Mouse (Mus musculus) stomach, embryonic 14.5 days (tissue): ENCODE results near the gene Olfr814. TPM values are rescaled to one million over a fixed set of nuclear protein-coding genes. Genes with fewer than 3 reads are reported as not detected.
"Not testable (repeated sequence)": the region's sequence is repeated elsewhere in the genome, so short reads cannot be mapped to it uniquely, and the experiment has no call there.

Experiments used
- ATAC-seq: fragments of 200-750 bp; cut with Nextera tagmentation; 2 replicates; pipeline ENCODE4 v1.8.0; 2017; ENCODE audit warnings: low read depth, moderate TSS enrichment; ENCODE audit not compliant: insufficient number of reproducible peaks, insufficient read depth, low FRiP score
- H3K27ac ChIP-seq: fragments of 300-500 bp; sonication (generic); 2 replicates; pipeline ENCODE4 v1.5.1; 2014; ENCODE audit warnings: mild to moderate bottlenecking, low read length, moderate library complexity, mixed read lengths
- H3K27me3 ChIP-seq: fragments of 300-500 bp; sonication (generic); 2 replicates; pipeline ENCODE4 v1.6.1; 2014; ENCODE audit warnings: low read length, control low read depth, mixed read lengths; ENCODE audit not compliant: control insufficient read depth, insufficient read depth
- H3K36me3 ChIP-seq: fragments of 300-500 bp; sonication (generic); 2 replicates; pipeline ENCODE4 v1.6.1; 2014; ENCODE audit warnings: mild to moderate bottlenecking, control low read depth, low read length, moderate library complexity, mixed read lengths; ENCODE audit not compliant: control insufficient read depth, insufficient read depth
- H3K4me1 ChIP-seq: fragments of 300-500 bp; sonication (generic); 2 replicates; pipeline ENCODE4 v1.6.1; 2014; ENCODE audit warnings: low read length, control low read depth, mixed read lengths; ENCODE audit not compliant: control insufficient read depth, insufficient read depth
- H3K4me2 ChIP-seq: fragments of 300-500 bp; sonication (generic); replicated peaks from 2 replicates; pipeline ENCODE4 v1.6.1; 2014; ENCODE audit warnings: low read depth, low read length, control low read depth
- H3K4me3 ChIP-seq: fragments of 300-500 bp; sonication (generic); 2 replicates; pipeline ENCODE4 v1.5.1; 2014; ENCODE audit warnings: low read depth, low read length, control low read depth
- H3K9ac ChIP-seq: fragments of 300-500 bp; sonication (generic); replicated peaks from 2 replicates; pipeline ENCODE4 v1.6.1; 2014; ENCODE audit warnings: low read depth, mild to moderate bottlenecking, control low read depth, low read length, moderate library complexity, mixed read lengths
- H3K9me3 ChIP-seq: fragments of 300-500 bp; sonication (generic); 2 replicates; pipeline ENCODE4 v1.6.1; 2016; ENCODE audit warnings: low read depth, low read length, control low read depth; ENCODE audit not compliant: control insufficient read depth
- WGBS: fragments of 180-500 bp; shearing (Covaris S2); extraction: QIAGEN DNeasy Blood & Tissue Kit; methylation state at CpG from one replicate; pipeline ENCODE4 v1.1.7; 2014; 5-methylcytosine and 5-hydroxymethylcytosine counted together
- polyA plus RNA-seq: library from polyadenylated mRNA; unstranded; fragments of >200 nt; fragmentation: Nextera tagmentation; extraction: Ambion mirVana; gene quantifications from 2 replicates; pipeline ENCODE4 v1.2.1, GENCODE M21; 2014

Olfr814 gene
- polyA plus RNA-seq, result not detected in 2 replicates

DNA sequence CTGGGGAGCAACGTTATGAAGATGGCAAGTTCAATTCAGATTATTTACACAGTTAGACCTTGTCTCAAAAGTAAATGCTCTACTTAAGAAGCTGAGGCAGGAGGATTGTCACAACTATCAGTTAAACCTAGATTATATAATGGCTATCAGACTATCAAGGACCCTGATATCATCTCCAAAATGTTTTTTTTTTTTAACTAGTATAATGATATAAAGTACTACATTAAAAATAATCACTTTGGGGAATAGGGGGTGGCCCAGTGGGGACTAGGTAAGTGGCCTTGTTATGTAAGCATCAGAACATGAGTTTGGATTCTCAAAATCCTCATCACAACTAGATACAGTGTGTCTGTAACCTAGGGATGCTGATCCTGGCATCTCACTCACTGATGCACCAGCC is at the start of gene Olfr814:
Olfr814 (minus strand) TSS at position 101 of the 400 bp plus-strand sequence.
- ATAC-seq, H3K4me3 ChIP-seq: not testable (repeated sequence)
- WGBS, result no CpG with 5 or more reads among the region's 1 CpGs

DNA sequence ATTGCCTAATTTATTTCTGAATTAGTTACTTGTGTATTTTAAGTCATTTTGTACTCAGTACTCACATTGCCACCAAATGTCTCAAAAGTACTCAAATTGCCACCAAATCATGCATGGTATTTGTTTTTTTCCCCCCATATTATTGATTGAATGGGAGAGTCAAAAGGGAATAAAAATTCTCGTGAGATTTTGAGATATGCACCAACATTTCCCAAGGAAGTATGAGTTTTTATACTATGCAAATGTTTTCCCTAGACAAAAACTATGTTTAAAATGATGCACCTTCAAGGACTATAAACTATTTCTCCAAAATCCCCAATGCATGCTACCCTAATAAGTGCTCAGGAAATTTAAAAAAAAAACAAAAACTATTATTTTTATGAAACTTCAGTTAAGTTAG is 35.8 kb upstream of the Olfr814 start, which contains the start of gene Olfr816:
Olfr816 (minus strand) TSS at position 101 of the 400 bp plus-strand sequence.
- WGBS, result 73% methylated on average over 1 of the region's 1 CpGs
- Histone ChIP-seq H3K4me2 (no peak within 1 kb of the TSS), H3K27ac (no peak within 1 kb of the TSS), H3K4me1 (no peaks in the 10 kb centered on the region), H3K4me3 (no peak within 1 kb of the TSS), H3K27me3 (no peaks in the 10 kb centered on the region), H3K9me3 (no peaks in the 10 kb centered on the region), H3K36me3 (no peaks in the 10 kb centered on the region), H3K9ac (no peak within 1 kb of the TSS)
- ATAC-seq, result no peak

More for the DNA sequence above, at the start of gene Olfr814:
- H3K36me3 ChIP-seq, H3K9ac ChIP-seq, H3K27ac ChIP-seq, H3K4me1 ChIP-seq, H3K9me3 ChIP-seq, H3K4me2 ChIP-seq, H3K27me3 ChIP-seq: not testable (repeated sequence)

DNA sequence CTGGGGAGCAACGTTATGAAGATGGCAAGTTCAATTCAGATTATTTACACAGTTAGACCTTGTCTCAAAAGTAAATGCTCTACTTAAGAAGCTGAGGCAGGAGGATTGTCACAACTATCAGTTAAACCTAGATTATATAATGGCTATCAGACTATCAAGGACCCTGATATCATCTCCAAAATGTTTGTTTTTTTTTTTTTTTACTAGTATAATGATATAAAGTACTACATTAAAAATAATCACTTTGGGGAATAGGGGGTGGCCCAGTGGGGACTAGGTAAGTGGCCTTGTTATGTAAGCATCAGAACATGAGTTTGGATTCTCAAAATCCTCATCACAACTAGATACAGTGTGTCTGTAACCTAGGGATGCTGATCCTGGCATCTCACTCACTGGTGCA is 26.1 kb upstream of the Olfr814 start, which contains the start of gene Olfr815:
Olfr815 (minus strand) TSS at position 101 of the 400 bp plus-strand sequence.
- ATAC-seq, H3K36me3 ChIP-seq, H3K4me3 ChIP-seq: not testable (repeated sequence)

DNA sequence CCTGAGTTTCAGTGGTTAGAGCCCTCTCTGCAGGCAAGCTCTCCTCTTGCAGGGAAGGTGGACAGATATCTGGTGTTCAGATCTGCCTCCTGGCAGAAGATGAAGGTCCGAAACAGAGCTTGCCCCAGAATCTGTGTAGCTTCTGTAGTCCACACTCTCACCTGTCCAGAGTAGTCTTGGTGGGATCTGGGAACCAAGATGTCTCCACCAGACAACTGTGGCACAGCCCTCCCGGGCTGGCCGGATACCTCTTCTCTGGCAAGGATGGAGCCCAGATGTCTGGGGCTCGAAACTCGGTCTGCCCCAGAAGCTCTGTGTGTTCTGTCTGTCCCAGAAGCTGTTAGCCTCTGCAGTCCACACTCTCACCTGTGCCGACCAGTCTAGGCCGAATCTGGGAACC is 6.3 kb upstream of the Olfr814 start:
- no peaks in the 10 kb centered on the region for H3K9me3 ChIP-seq
- H3K4me1 ChIP-seq, result no peaks in the 10 kb centered on the region
- no peak for ATAC-seq
- no peak overlapping the region for H3K4me3 ChIP-seq
- H3K4me2 ChIP-seq, result no peak overlapping the region
- WGBS, result 95% methylated on average over 7 of the region's 7 CpGs
- H3K36me3 ChIP-seq, result no peaks in the 10 kb centered on the region
- H3K27ac ChIP-seq, result no peak overlapping the region
- H3K27me3 ChIP-seq, result no peaks in the 10 kb centered on the region
- no peak overlapping the region for H3K9ac ChIP-seq

More for the DNA sequence above, 26.1 kb upstream of the Olfr814 start, which contains the start of gene Olfr815:
- H3K4me1 ChIP-seq, H3K9me3 ChIP-seq, H3K27ac ChIP-seq, H3K4me2 ChIP-seq, H3K27me3 ChIP-seq, H3K9ac ChIP-seq: not testable (repeated sequence)
- no CpG with 5 or more reads among the region's 1 CpGs for WGBS

DNA sequence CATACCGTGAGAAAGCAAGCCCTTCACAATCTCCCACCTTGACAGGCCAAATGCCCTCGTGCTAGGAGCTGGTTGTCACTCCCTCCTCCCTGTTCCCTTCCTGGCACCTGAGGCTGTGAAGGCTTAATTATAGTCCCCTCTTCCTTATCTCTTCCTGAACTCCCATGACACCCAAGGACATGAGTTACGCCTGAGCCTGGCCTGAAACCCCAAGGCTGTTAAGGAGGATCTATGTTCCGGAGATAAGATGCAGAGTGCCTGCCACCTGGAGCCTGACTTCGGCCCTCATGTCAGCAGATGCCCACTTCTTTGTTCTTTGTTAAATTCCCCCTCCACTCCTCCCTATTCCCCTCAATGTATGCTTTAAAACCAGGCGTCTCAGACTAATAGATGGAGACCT is 5.8 kb upstream of the Olfr814 start:
- not testable (repeated sequence) for H3K9ac ChIP-seq, H3K27ac ChIP-seq, H3K4me2 ChIP-seq, H3K27me3 ChIP-seq, H3K36me3 ChIP-seq, H3K4me3 ChIP-seq, ATAC-seq, H3K9me3 ChIP-seq, H3K4me1 ChIP-seq
- WGBS, result 73% methylated on average over 6 of the region's 6 CpGs

DNA sequence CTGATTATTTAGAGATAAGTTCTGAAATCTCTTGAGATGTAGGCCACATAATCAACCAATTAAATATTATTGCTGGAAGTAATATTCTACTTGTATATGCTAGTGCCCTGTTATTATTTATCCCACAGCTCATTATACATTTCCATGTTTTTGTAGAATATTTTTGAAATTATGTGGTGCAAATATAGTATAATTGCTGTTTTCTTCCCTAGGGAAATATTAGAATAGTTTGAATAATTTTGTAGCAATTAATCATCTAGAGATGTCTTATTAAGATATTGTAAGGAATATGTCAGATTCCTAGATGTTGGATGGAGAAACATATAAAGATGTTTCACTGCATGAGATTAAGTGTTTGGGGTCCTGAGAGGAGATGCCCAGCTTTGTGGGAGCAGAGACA is 24.6 kb downstream of the Olfr814 start, which contains the start of gene Olfr813:
Olfr813 (plus strand) TSS at position 301 of the 400 bp plus-strand sequence.
- Histone ChIP-seq H3K4me2 (no peak within 1 kb of the TSS), H3K4me3 (no peak within 1 kb of the TSS), H3K36me3 (no peaks in the 10 kb centered on the region), H3K9ac (no peak within 1 kb of the TSS), H3K27ac (no peak within 1 kb of the TSS), H3K9me3 (no peaks in the 10 kb centered on the region), H3K27me3 (no peaks in the 10 kb centered on the region), H3K4me1 (no peaks in the 10 kb centered on the region)
- no peak for ATAC-seq

DNA sequence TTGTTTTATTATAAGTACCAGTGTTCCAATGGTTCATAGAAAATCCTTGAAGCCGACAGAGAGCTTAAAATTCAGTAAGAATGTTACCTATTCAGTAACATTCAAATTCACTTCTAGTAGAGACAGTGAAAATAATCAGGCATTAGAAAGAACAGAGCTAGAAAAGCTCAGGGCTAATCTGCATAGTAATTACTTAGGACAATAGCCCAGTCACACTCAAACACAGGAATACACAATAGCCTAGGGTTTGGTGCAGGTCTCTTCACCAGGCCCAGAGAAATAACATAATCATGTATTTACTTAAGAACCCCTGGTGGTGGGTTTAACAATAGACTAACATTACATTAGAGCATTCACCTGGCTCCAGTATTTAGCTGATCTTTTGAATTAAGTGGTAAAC is 32.3 kb downstream of the Olfr814 start:
- Histone ChIP-seq H3K4me3 (no peak overlapping the region), H3K36me3 (no peaks in the 10 kb centered on the region), H3K9me3 (no peaks in the 10 kb centered on the region), H3K4me1 (no peaks in the 10 kb centered on the region), H3K4me2 (no peak overlapping the region), H3K27me3 (no peaks in the 10 kb centered on the region), H3K9ac (no peak overlapping the region), H3K27ac (no peak overlapping the region)
- no peak for ATAC-seq
- WGBS, result 84% methylated on average over 1 of the region's 1 CpGs

DNA sequence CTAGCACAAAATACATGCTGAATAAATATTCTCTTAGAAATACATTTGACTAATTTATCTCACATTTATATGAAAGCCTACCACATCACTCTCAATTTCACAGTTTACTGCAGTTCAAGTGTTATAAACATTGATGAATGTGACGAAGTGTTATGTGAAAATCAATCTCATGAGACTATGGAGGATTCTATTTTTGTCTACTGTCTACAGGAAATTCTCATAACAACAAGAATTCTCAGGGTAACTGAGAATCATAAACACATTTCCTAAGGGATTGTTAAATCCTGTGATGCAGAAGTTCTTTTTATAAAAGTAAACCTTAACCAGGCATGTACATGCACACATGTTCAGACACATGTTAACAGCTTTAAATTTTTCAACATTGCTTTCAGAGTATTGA is 33.7 kb downstream of the Olfr814 start, which contains the start of gene Olfr812:
Olfr812 (minus strand) TSS at position 101 of the 400 bp plus-strand sequence.
- H3K4me2 ChIP-seq, result no peak within 1 kb of the TSS
- no peak for ATAC-seq
- no peak within 1 kb of the TSS for H3K27ac ChIP-seq
- H3K36me3 ChIP-seq, result no peaks in the 10 kb centered on the region
- no peaks in the 10 kb centered on the region for H3K9me3 ChIP-seq
- no peaks in the 10 kb centered on the region for H3K27me3 ChIP-seq
- no peak within 1 kb of the TSS for H3K9ac ChIP-seq
- no peak within 1 kb of the TSS for H3K4me3 ChIP-seq
- WGBS, result 56% methylated on average over 1 of the region's 1 CpGs
- H3K4me1 ChIP-seq, result no peaks in the 10 kb centered on the region
